Mouse (Mus musculus): Measurements from ENCODE around the gene Serpina3n. TPM values are rescaled to one million over a fixed set of nuclear protein-coding genes. Genes with fewer than 3 reads are reported as not detected.

Gene Serpina3n
- 0.26 TPM for polyA plus RNA-seq (2017; shearing (Covaris generic))

GRCm38 (mm10) chr12:104406454-104406885 lies at the start of gene Serpina3n:
Serpina3n (plus strand) TSS chr12:104406729.

Other genes starting within 250 kb of the Serpina3n start
- 7.6 TPM for gene Serpina3f, start 192.2 kb upstream of the Serpina3n start, polyA plus RNA-seq (2017; shearing (Covaris generic))
- 47.4 TPM for gene Serpina3g, start 170.5 kb upstream of the Serpina3n start, polyA plus RNA-seq (2017; shearing (Covaris generic))
- not detected for gene Serpina3i, start 143.6 kb upstream of the Serpina3n start, polyA plus RNA-seq (2017; shearing (Covaris generic))
- gene Serpina3j, start 92.2 kb upstream of the Serpina3n start, polyA plus RNA-seq (2017; shearing (Covaris generic)), result not detected
- gene Serpina3k, start 68.2 kb upstream of the Serpina3n start, polyA plus RNA-seq (2017; shearing (Covaris generic)), result not detected
- gene Serpina3m, start 68.2 kb upstream of the Serpina3n start, polyA plus RNA-seq (2017; shearing (Covaris generic)), result not detected
- gene Gsc, start 66.6 kb downstream of the Serpina3n start, polyA plus RNA-seq (2017; shearing (Covaris generic)), result not detected